Mouse (Mus musculus) bone marrow macrophage, adult 2 months (primary cell): ENCODE results near the gene Nckap5.

Experiments used
- CTCF ChIP-seq: IDR thresholded peaks from 2 replicates; pipeline ENCODE4 v1.5.1; 2012; ENCODE audit warnings: low read depth, mild to moderate bottlenecking, low read length, moderate library complexity
- POLR2A ChIP-seq: IDR thresholded peaks from 2 replicates; pipeline ENCODE4 v1.6.1; 2012; ENCODE audit warnings: mild to moderate bottlenecking, low read depth, low read length, borderline replicate concordance

DNA sequence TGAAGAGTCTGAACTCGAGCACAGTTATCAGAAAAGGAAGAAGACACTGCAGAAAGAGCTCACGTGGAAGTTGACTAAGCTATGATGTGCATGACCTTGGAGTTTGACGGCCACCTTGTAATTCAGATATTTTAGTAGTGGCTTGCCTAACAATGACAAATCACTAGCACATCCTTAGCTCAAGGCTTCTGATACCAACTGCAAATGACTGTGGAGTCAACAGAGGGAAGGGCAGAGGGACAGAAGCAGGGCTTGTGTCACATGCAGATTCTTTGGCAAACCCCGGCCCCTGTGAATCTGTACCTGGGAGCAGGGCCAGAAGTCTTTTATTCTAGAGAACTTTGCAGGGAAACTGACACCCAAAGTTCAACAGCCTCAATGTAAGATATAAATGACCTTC lies 597.4 kb downstream of the Nckap5 start:
- no peak for TF ChIP-seq POLR2A
- no peak for TF ChIP-seq CTCF
